Mouse (Mus musculus) pancreas, adult 10 weeks (tissue): ENCODE data around the gene Il2. TPM values are rescaled to one million over a fixed set of nuclear protein-coding genes. Genes with fewer than 3 reads are reported as not detected.

ENCODE experiments used
- polyA plus RNA-seq: library from polyadenylated mRNA; stranded (reverse); fragments of 350-450 nt; fragmentation: Illumina TruSeq; extraction: RNeasy Lipid Tissue Mini Kit (QIAGEN cat#74804); gene quantifications from one replicate; pipeline ENCODE4 v1.2.3, GENCODE M21; 2015; ENCODE audit warnings: low read depth, low replicate concordance; ENCODE audit not compliant: insufficient read depth

Gene Il2
- not detected for polyA plus RNA-seq

DNA sequence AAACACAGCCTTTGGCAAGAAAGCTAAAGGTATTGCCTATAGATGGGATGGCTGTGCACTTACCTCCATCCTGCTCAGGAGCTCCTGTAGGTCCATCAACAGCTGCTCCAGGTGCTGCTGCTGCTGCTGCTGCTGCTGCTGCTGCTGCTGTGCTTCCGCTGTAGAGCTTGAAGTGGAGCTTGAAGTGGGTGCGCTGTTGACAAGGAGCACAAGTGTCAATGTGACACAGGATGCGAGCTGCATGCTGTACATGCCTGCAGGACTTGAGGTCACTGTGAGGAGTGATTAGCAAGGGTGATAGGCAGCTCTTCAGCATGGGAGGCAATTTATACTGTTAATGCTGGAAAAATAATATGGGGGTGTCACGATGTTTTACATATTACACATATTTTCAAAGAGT is at the start of gene Il2:
TSS of gene Il2 (minus strand) at position 305 of the 400 bp plus-strand sequence.

Other genes with a start within 250 kb of the Il2 start
- gene Adad1, start 62.4 kb downstream of the Il2 start, polyA plus RNA-seq = not detected
- not detected for gene Il21, start 106.7 kb upstream of the Il2 start, polyA plus RNA-seq
- 1.8 TPM for gene Bbs12, start 186.6 kb upstream of the Il2 start, polyA plus RNA-seq
- gene Cetn4, start 186.7 kb upstream of the Il2 start, polyA plus RNA-seq = not detected
- 6.4 TPM for gene Fgf2, start 222.4 kb upstream of the Il2 start, polyA plus RNA-seq